Mouse (Mus musculus) lung, embryonic 14.5 days (tissue): Measurements from ENCODE around the gene Cd38. TPM values are rescaled to one million over a fixed set of nuclear protein-coding genes. Genes with fewer than 3 reads are reported as not detected.

Experiments
- ATAC-seq: fragments of 200-750 bp; cut with Nextera tagmentation; 2 replicates; pipeline ENCODE4 v1.8.0; 2017; ENCODE audit warnings: mild to moderate bottlenecking, moderate TSS enrichment, moderate library complexity; ENCODE audit not compliant: insufficient read depth
- DNase-seq: peaks from one replicate; pipeline ENCODE4 v3.0.0-alpha.2; 2015
- H3K27ac ChIP-seq: fragments of 300-500 bp; sonication (generic); 2 replicates; pipeline ENCODE4 v1.5.1; 2014; ENCODE audit warnings: low read depth, mild to moderate bottlenecking, moderate library complexity
- H3K27me3 ChIP-seq: fragments of 300-500 bp; sonication (generic); 2 replicates; pipeline ENCODE4 v1.6.1; 2014; ENCODE audit warnings: low read length, control low read depth; ENCODE audit not compliant: insufficient read depth
- H3K36me3 ChIP-seq: fragments of 300-500 bp; sonication (generic); 2 replicates; pipeline ENCODE4 v1.6.1; 2014; ENCODE audit warnings: control low read depth; ENCODE audit not compliant: insufficient read depth
- H3K4me1 ChIP-seq: fragments of 300-500 bp; sonication (generic); 2 replicates; pipeline ENCODE4 v1.6.1; 2014; ENCODE audit warnings: antibody characterized with exemption, control low read depth; ENCODE audit not compliant: insufficient read depth
- H3K4me2 ChIP-seq: fragments of 300-500 bp; sonication (generic); 2 replicates; pipeline ENCODE4 v1.6.1; 2014; ENCODE audit warnings: mild to moderate bottlenecking
- H3K4me3 ChIP-seq: fragments of 300-500 bp; sonication (generic); 2 replicates; pipeline ENCODE4 v1.5.1; 2014; ENCODE audit warnings: low read depth, low read length
- H3K9ac ChIP-seq: fragments of 300-500 bp; sonication (generic); 2 replicates; pipeline ENCODE4 v1.6.1; 2014
- H3K9me3 ChIP-seq: fragments of 300-500 bp; sonication (generic); 2 replicates; pipeline ENCODE4 v1.6.1; 2016; ENCODE audit warnings: low read depth, low read length, control low read depth
- CTCF ChIP-seq: IDR thresholded peaks from 2 replicates; pipeline ENCODE4 v1.5.1; 2016; ENCODE audit warnings: antibody characterized with exemption, low read depth
- WGBS: fragments of 180-500 bp; shearing (Covaris S2); extraction: QIAGEN DNeasy Blood & Tissue Kit; methylation state at CpG from one replicate; pipeline ENCODE4 v1.1.7; 2014; 5-methylcytosine and 5-hydroxymethylcytosine counted together
- polyA plus RNA-seq: library from polyadenylated mRNA; unstranded; fragments of >200 nt; fragmentation: Nextera tagmentation; extraction: Ambion mirVana; gene quantifications from 2 replicates; pipeline ENCODE4 v1.2.1, GENCODE M21; 2014

The Cd38 gene
- polyA plus RNA-seq: 23.0 and 26.9 TPM in 2 replicates

- Histone ChIP-seq H3K27ac (peak within 1 kb of the TSS; percentile 58; the same call in 1 of the 2 replicates), H3K27me3 (no peaks in the 10 kb centered on the region), H3K9ac (peak within 1 kb of the TSS; percentile 52), H3K9me3 (no peaks in the 10 kb centered on the region), H3K36me3 (no peaks in the 10 kb centered on the region), H3K4me3 (peak within 1 kb of the TSS; percentile 41), H3K4me1 (no peaks in the 10 kb centered on the region), H3K4me2 (peak within 1 kb of the TSS; percentile 69)
- ATAC-seq (no peak), DNase-seq (no peak)
- TF ChIP-seq CTCF: no peak
Observed at GRCm38 (mm10) chr5:43868253-43868652, at the start of gene Cd38. Gene Cd38 (plus strand): TSS chr5:43868553.

GRCm38 (mm10) chr5:43818695-43819094 lies 49.7 kb upstream of the Cd38 start, which contains the start of gene Bst1:
Gene Bst1 (plus strand): TSS chr5:43818885.
- peak; percentile 44 for DNase-seq
- WGBS: 40% methylated on average over 12 of the region's 12 CpGs

DNA sequence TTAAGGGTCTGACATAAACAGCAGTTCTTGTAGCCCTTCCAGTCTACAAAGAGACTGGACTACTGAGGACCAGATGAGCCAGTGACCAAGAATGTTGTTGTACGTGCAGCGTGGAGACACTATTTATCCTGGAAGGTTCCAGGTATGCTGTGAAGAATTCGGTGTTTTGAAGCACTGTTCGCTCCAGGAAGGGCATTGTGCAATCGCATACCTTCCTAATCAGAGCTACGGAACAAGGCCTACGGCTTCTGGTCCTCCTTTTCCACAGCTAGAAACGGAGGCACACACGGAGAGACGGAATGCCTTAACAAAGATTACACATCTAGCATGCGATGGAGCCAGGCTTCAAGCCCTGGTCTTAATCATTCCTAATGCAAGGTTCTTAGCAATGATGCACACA lies 47.6 kb upstream of the Cd38 start:
- Histone ChIP-seq H3K4me3 (no peak overlapping the region), H3K4me2 (no peak overlapping the region), H3K9ac (no peak overlapping the region), H3K9me3 (no peaks in the 10 kb centered on the region), H3K4me1 (0 out of 2 replicates have a peak, but pooled peaks cover 4% of the 10 kb centered on the region), H3K27ac (no peak overlapping the region), H3K27me3 (no peaks in the 10 kb centered on the region), H3K36me3 (no peaks in the 10 kb centered on the region)
- 63% methylated on average over 11 of the region's 11 CpGs for WGBS
- DNase-seq (peak; percentile 35), ATAC-seq (no peak)
- no peak for TF ChIP-seq CTCF

More at GRCm38 (mm10) chr5:43818695-43819094, 49.7 kb upstream of the Cd38 start, which contains the start of gene Bst1:
- peak; percentile 44; the same call in 1 of the 2 replicates for ATAC-seq
- H3K27me3 ChIP-seq: no peaks in the 10 kb centered on the region
- no peak within 1 kb of the TSS for H3K4me3 ChIP-seq
- no peaks in the 10 kb centered on the region for H3K36me3 ChIP-seq
- H3K9ac ChIP-seq: no peak within 1 kb of the TSS
- 0 out of 2 replicates have a peak, but pooled peaks cover 4% of the 10 kb centered on the region for H3K4me1 ChIP-seq
- no peak within 1 kb of the TSS for H3K4me2 ChIP-seq
- H3K27ac ChIP-seq: no peak within 1 kb of the TSS
- TF ChIP-seq CTCF: no peak
- H3K9me3 ChIP-seq: no peaks in the 10 kb centered on the region

GRCm38 (mm10) chr5:43821538-43821937 lies 46.8 kb upstream of the Cd38 start, which contains the start of gene Fbxl5:
Gene Fbxl5 (minus strand): TSS chr5:43821638.
- TF ChIP-seq CTCF: no peak
- H3K27ac ChIP-seq: no peak within 1 kb of the TSS
- ATAC-seq (no peak), DNase-seq (no peak)
- H3K4me3 ChIP-seq: no peak within 1 kb of the TSS
- no peak within 1 kb of the TSS for H3K9ac ChIP-seq
- no peak within 1 kb of the TSS for H3K4me2 ChIP-seq
- no peaks in the 10 kb centered on the region for H3K9me3 ChIP-seq
- no peaks in the 10 kb centered on the region for H3K36me3 ChIP-seq
- H3K4me1 ChIP-seq: 0 out of 2 replicates have a peak, but pooled peaks cover 4% of the 10 kb centered on the region
- H3K27me3 ChIP-seq: no peaks in the 10 kb centered on the region
- 77% methylated on average over 19 of the region's 19 CpGs for WGBS

GRCm38 (mm10) chr5:43822199-43822598 lies 46.2 kb upstream of the Cd38 start:
- H3K9ac ChIP-seq: no peak overlapping the region
- no peak overlapping the region for H3K27ac ChIP-seq
- no peaks in the 10 kb centered on the region for H3K9me3 ChIP-seq
- DNase-seq: no peak
- H3K4me1 ChIP-seq: 0 out of 2 replicates have a peak, but pooled peaks cover 4% of the 10 kb centered on the region
- H3K36me3 ChIP-seq: no peaks in the 10 kb centered on the region
- TF ChIP-seq CTCF: no peak
- no peak overlapping the region for H3K4me3 ChIP-seq
- WGBS: 90% methylated on average over 8 of the region's 8 CpGs
- no peak overlapping the region for H3K4me2 ChIP-seq
- ATAC-seq: no peak
- H3K27me3 ChIP-seq: no peaks in the 10 kb centered on the region

DNA sequence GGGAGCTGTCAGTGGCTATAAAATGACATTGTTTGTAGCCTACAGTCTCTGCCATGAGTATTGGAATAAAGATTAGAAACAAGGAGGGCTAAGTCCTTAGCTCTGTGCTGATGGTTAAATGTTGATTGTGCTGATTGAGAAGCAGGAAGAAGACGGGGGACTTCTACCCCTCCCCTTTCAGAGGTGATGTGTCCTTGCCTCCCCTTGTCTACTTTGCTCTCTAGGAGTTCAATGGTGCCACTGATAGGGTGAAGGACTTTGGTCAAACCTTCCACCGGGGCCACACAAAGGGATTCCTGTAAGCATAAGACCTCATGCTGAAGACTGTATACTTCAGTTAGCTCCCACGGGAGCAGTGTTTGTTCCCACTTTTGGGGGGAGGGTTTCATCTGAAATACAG lies 45.5 kb upstream of the Cd38 start:
- DNase-seq: no peak
- 0 out of 2 replicates have a peak, but pooled peaks cover 4% of the 10 kb centered on the region for H3K4me1 ChIP-seq
- H3K4me3 ChIP-seq: no peak overlapping the region
- no peaks in the 10 kb centered on the region for H3K27me3 ChIP-seq
- H3K27ac ChIP-seq: no peak overlapping the region
- 76% methylated on average over 3 of the region's 3 CpGs for WGBS
- no peaks in the 10 kb centered on the region for H3K36me3 ChIP-seq
- H3K9ac ChIP-seq: no peak overlapping the region
- no peaks in the 10 kb centered on the region for H3K9me3 ChIP-seq
- no peak overlapping the region for H3K4me2 ChIP-seq
- no peak for ATAC-seq
- TF ChIP-seq CTCF: no peak

DNA sequence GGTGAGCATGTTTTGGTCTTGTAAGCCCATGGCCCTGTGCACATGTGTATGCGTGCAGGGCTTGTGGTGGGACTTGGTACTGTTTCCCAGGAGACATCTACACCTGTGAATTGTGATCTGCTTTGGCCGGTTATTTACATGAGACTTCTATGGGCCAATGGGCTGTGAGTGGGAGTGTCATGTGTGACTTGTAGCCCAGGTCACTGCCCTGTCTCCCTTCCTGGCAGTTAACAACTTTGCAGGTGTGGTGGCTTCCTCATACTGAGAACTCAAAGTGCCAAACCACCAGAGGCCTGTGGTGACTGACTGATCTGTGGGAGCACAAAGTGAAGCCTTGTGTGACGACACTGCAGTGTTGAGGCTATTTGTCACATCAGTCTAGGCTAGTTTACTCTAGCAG lies 43.8 kb upstream of the Cd38 start:
- H3K9ac ChIP-seq: no peak overlapping the region
- no peaks in the 10 kb centered on the region for H3K4me1 ChIP-seq
- H3K4me2 ChIP-seq: no peak overlapping the region
- 75% methylated on average over 3 of the region's 3 CpGs for WGBS
- H3K27me3 ChIP-seq: no peaks in the 10 kb centered on the region
- H3K9me3 ChIP-seq: no peaks in the 10 kb centered on the region
- ATAC-seq: peak; percentile 44; the same call in 1 of the 2 replicates
- H3K4me3 ChIP-seq: no peak overlapping the region
- H3K36me3 ChIP-seq: no peaks in the 10 kb centered on the region
- DNase-seq: no peak
- H3K27ac ChIP-seq: no peak overlapping the region
- TF ChIP-seq CTCF: no peak
